Mouse (Mus musculus) retina, postnatal 1 day (tissue): Measurements from ENCODE around the gene Ccdc142.
A peak's percentile ranks its signal among the peaks of the same experiment; 100 is the strongest.

Experiments
- DNase-seq: peaks from one replicate; pipeline ENCODE4 v3.0.0-alpha.2; 2012

Ccdc142 gene

DNA sequence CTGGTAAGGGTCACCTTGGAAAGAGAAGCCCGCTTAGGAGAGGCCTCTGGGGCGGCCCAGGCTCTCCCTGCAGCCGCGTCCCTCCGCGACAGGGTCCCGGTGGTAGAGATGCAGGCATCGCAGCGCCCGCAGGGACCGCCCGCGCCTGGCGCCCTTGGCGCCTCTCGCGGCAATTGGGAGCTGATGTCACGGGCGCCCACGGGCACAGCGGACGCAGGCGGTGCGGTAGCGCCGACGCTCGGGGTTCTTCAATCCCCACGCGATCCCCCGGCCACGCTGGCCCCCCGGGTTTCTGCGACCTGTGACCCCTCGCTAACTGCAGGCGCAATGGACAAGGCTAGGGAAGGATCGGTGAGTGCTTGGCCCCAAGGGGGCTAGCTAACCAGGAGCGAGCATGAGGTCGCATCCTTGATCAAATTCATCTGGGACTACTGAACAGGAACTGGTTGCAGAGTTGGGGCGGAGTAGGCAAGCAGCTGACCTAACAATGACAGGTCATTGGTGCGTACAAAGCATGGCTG lies 40.9 kb downstream of the Ccdc142 start:
- peak; percentile 56 for DNase-seq

DNA sequence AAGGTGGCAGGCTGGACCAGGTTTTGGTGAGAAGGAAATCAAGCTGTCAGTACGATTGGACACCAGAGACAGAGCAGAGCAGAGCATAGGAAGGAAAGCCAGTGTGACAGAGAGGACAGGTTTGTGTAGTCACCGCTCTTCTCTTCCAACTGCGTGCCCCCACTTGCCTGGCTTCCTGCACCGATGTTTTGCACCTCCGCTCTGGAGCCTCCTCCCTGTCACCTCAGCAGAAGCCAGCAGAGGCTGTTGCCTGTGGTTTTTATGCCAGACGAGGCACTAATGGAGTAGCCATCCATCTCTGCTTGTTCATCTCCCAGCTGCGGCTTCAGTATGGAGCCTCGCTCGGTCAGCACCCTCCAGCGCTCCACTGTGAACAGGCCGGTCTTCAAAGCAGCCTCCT lies 41.5 kb downstream of the Ccdc142 start:
- DNase-seq: no peak

DNA sequence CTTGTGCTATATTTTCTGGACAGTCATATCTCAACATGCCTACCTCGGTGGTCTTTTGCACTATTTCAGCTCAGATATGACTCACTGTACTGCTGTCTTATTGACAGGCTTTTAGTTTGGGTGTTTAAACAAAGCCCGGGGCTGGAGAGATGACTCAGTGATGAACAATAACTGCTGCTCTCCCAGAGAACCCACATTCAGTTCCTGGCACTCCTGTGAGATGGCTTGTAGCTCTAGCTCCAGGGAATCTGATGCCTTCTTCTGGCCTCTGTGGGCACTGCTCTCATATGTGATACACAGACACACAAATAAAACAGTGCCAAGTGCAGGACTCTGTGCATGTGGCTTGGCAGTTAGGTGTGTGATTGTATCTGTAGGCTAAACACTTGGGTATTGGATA lies 43.8 kb downstream of the Ccdc142 start:
- no peak for DNase-seq

DNA sequence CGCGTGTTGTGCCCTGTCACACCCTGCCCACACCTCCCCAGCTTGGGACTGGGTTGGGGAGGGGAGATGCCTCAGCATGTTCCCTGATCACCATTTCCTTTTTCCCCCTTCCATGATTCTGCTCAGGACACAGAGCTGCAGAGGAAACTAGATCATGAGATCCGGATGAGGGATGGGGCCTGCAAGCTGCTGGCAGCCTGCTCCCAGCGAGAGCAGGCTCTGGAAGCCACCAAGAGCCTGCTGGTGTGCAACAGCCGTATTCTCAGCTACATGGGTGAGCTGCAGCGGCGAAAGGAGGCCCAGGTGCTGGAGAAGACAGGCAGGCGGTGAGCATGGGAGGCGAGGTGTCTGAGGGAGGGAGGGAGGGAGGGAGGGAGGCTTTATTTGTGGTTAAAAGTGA lies 44.4 kb downstream of the Ccdc142 start:
- DNase-seq: no peak

DNA sequence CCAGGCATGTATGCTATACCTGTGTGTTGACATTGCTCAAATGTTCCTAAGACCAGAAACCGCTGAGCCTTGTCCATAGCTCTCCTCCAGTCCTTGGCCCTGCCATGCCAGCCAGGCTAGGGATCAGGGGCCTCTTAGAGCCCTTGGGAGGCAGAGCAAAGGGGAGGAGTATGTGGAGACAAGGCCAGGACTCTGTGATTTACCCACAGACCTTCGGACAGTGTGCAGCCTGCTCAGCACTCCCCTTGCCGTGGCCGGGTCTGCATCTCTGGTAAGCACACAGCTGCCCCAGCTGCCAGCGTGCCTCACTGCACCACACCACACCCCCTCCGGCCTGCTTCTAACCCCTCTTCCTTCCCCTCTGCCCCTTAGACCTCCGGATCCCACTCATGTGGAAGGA lies 45.9 kb downstream of the Ccdc142 start:
- no peak for DNase-seq

DNA sequence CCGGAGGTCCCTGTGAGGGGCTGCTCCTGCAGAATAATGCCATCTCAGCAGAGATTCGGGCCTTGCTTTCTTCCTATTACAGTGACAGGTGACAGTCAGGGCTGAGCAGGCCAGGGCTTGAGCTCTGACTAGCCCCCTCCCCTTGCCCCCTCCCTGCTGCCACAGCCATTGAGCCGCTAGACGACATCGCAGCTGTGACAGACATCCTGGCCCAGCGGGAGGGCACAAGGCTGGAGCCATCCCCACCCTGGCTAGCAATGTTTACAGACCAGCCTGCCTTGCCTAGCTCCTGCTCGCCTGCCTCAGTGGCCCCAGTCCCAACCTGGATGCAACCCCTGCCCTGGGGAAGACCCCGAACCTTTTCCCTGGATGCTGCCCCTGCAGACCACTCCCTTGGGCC lies 50.3 kb downstream of the Ccdc142 start:
- peak; percentile 35 for DNase-seq

DNA sequence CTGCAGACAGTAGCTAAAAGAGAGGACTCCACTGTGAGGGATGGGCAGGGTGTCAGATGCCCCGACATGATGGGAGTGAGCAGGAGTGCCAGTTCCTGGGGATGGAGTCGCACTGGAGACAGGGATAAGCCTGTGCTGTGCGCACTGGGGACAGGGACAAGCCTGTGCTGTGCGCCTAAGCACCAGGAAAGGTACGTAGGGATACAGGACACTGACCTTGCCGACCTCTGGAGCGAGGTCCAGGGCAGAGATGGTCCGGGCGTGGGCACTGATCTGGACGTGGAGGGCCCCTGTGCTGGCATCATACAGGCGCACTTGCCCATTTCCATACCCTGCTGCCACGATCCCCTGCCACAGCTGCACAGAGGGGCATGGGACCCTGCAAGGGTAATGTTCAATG lies 51.6 kb downstream of the Ccdc142 start:
- no peak for DNase-seq

DNA sequence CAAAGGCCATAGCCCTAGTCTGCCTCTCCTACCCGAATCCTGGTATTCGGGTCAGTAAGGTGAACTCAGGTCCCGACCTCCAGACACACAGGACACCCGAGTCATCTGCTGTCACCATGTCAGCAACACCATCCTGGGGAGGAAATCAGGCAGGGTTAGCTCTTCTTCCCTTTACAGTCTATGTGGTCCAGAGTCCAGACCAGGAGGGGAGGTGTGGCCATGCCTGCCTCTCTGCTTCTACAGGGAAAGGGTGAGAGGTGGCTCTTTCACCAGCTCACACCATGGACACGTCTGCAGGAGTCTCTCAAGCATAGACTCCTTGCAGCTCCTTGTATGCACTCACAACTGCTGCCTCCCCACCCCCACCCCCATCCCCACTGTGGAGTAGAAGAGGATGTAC lies 52.1 kb downstream of the Ccdc142 start:
- DNase-seq: no peak

DNA sequence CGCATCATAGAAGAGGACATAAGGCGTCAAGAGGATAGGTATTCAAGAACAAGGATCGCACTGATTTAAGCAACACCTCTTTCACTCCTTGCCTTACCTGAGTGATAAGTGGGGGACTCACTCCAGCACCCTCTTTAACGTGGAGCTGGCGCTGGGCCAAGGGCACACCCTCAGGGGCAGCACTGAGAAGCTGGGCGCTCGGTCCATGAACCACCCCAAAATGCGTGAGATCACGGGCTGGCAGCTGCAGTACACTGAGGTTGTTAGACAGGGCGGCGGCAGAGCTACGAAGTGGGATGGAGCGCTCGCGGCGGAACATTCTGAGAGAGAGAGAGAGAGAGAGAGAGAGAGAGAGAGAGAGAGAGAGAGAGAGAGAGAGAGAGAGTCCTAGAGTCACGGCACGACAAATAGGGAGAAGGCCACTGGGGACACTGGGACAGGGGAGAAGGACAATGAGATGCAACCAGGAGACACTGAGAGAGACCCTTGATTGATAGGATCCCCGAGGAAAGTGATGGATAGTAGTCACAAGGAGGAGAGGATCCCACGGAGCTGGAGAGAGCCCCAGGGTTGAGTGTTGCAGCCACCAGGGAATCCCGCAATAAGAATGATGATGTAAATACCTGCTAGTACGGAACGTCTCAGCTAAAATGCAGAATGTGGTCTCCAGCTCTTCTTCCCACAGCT lies 54.3 kb downstream of the Ccdc142 start:
- peak; percentile 50 for DNase-seq

DNA sequence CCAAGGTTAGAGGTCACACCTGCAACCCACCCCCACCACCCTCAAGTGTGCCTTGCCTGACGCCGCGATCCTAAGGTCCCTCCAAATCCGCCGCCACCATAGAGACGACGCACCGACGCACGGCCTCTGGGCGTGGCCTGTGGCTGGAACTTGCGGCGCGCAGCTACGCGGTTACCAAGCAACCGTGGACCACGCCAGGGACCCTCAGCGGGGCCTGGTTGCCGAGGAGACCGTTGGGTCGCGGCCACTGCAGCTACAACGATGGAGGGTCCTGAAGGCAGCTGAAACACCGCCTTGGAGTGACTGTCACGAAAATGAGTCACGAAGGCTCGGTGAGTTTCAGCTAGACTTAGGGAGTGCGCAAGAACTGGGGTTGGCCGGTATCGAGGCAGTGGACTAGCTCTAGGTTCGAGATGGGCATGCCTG lies 54.9 kb downstream of the Ccdc142 start, which contains the start of the genes Wdr54 and 1700003E16Rik:
TSS of gene Wdr54 (minus strand) at position 139 of the 426 bp plus-strand sequence.
TSS of gene 1700003E16Rik (plus strand) at position 146 of the 426 bp plus-strand sequence.
- DNase-seq: peak; percentile 95
